Mouse (Mus musculus): ENCODE results near the gene Ripor3. TPM values are rescaled to one million over a fixed set of nuclear protein-coding genes. Genes with fewer than 3 reads are reported as not detected.

Gene Ripor3
- polyA plus RNA-seq, 1 experiment from 2014 or later, result 0.93 TPM

GRCm38 (mm10) chr2:167958843-167959242 lies 51.6 kb downstream of the Ripor3 start:
- Histone ChIP-seq H3K27me3 (ENCODE audit: poor library complexity, severe bottlenecking) (no peaks in the 10 kb centered on the region), H3K27ac (no peak overlapping the region), H3K36me3 (replicated peaks) (peaks cover 23% of the 10 kb centered on the region), H3K4me1 (peaks cover 14% of the 10 kb centered on the region), H3K9me3 (no peaks in the 10 kb centered on the region), H3K4me3 (no peak overlapping the region)
- no peak for DNase-seq (ENCODE audit: extremely low spot score, low spot score)
- 86% methylated on average over 4 of the region's 4 CpGs for WGBS

DNA sequence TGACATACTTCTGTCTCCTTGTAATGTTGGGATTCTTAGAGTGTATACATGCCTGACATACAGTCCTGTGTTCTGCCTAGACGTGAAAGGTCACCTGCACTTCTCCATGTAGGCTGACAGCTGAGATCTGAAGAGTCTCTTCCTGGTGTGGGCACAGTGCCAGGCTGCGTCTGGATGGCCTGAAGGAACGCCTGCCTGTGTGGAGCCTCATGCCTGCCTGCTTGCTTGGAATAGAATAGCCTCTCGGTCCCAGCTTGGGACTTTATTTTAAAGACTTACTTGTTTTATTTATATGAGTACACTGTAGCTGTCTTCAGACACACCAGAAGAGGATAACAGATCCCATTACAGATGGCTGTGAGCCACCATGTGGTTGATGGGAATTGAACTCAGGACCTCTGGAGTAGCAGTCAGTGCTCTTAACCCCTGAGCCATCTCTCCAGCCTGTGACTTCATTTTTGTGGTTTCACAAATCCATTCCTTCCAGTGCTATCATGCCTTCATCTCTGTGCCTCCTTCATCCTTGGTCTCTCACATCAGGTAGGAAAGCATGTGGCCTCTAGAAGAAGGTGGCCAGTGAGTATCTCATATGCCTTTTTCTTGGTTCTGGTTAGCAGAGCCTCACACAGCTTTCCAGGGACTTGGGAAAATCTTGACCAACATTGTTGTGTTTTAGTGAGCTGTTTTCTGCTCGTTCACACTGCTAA lies 52.2 kb downstream of the Ripor3 start:
- Histone ChIP-seq H3K4me3 (no peak overlapping the region), H3K27ac (no peak overlapping the region), H3K27me3 (ENCODE audit: poor library complexity, severe bottlenecking) (no peaks in the 10 kb centered on the region), H3K36me3 (replicated peaks) (peaks cover 17% of the 10 kb centered on the region), H3K4me1 (peaks cover 14% of the 10 kb centered on the region), H3K9me3 (no peaks in the 10 kb centered on the region)
- DNase-seq (ENCODE audit: extremely low spot score, low spot score), result no peak
- 87% methylated on average over 5 of the region's 5 CpGs for WGBS

GRCm38 (mm10) chr2:167957539-167957938 lies 52.9 kb downstream of the Ripor3 start:
- Histone ChIP-seq H3K27ac (no peak overlapping the region), H3K4me1 (peaks cover 14% of the 10 kb centered on the region), H3K4me3 (no peak overlapping the region), H3K27me3 (ENCODE audit: poor library complexity, severe bottlenecking) (no peaks in the 10 kb centered on the region), H3K36me3 (replicated peaks) (peaks cover 18% of the 10 kb centered on the region), H3K9me3 (no peaks in the 10 kb centered on the region)
- WGBS, result 96% methylated on average over 1 of the region's 1 CpGs
- DNase-seq (ENCODE audit: extremely low spot score, low spot score), result no peak

GRCm38 (mm10) chr2:167954928-167955327 lies 55.5 kb downstream of the Ripor3 start:
- Histone ChIP-seq H3K4me3 (no peak overlapping the region), H3K36me3 (replicated peaks) (peaks cover 18% of the 10 kb centered on the region), H3K4me1 (peaks cover 7% of the 10 kb centered on the region), H3K27me3 (ENCODE audit: poor library complexity, severe bottlenecking) (no peaks in the 10 kb centered on the region), H3K9me3 (no peaks in the 10 kb centered on the region), H3K27ac (no peak overlapping the region)
- DNase-seq (ENCODE audit: extremely low spot score, low spot score), result no peak
- WGBS, result 88% methylated on average over 7 of the region's 7 CpGs

DNA sequence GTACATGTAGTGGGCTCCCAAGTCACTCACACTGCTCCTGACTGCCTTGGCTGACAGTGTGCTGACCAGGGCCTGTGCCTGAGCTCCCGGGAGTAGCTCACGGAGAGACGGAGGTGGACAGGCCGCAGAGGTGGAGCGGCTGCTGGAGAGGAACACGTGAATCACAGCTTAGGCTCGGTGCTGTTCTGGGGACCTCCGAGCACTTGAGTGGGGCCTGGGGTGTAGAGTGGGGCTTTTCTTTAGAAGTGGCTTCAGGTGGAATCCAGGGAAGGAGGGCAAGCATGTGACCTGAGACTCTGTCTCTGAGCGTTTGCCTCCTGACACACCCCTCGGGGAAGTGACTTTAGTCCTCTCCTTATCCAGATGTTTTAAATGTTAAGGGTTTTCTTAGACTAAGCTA lies 56.6 kb downstream of the Ripor3 start:
- no peak overlapping the region for H3K4me3 ChIP-seq
- H3K4me1 ChIP-seq, result peaks cover 5% of the 10 kb centered on the region; the same call in 1 of the 2 replicates
- H3K36me3 ChIP-seq (replicated peaks), result peaks cover 14% of the 10 kb centered on the region
- no peak for DNase-seq (ENCODE audit: extremely low spot score, low spot score)
- H3K27me3 ChIP-seq (ENCODE audit: poor library complexity, severe bottlenecking), result no peaks in the 10 kb centered on the region
- H3K27ac ChIP-seq, result no peak overlapping the region
- no peaks in the 10 kb centered on the region for H3K9me3 ChIP-seq
- WGBS, result 90% methylated on average over 10 of the region's 10 CpGs

GRCm38 (mm10) chr2:167951301-167952211 lies 58.9 kb downstream of the Ripor3 start:
- peaks cover 13% of the 10 kb centered on the region for H3K36me3 ChIP-seq (replicated peaks)
- WGBS, result 92% methylated on average over 13 of the region's 13 CpGs
- no peaks in the 10 kb centered on the region for H3K9me3 ChIP-seq
- DNase-seq (ENCODE audit: extremely low spot score, low spot score), result no peak
- no peak overlapping the region for H3K4me3 ChIP-seq
- H3K27me3 ChIP-seq (ENCODE audit: poor library complexity, severe bottlenecking), result no peaks in the 10 kb centered on the region
- peaks cover 15% of the 10 kb centered on the region for H3K4me1 ChIP-seq
- no peak overlapping the region for H3K27ac ChIP-seq

- H3K9me3 ChIP-seq, result no peaks in the 10 kb centered on the region
- WGBS, result 90% methylated on average over 6 of the region's 6 CpGs
- peaks cover 13% of the 10 kb centered on the region for H3K36me3 ChIP-seq (replicated peaks)
- H3K27ac ChIP-seq, result no peak overlapping the region
- peaks cover 17% of the 10 kb centered on the region for H3K4me1 ChIP-seq
- DNase-seq (ENCODE audit: extremely low spot score, low spot score), result no peak
- H3K4me3 ChIP-seq, result no peak overlapping the region
- no peaks in the 10 kb centered on the region for H3K27me3 ChIP-seq (ENCODE audit: poor library complexity, severe bottlenecking)
Observed at GRCm38 (mm10) chr2:167950681-167951080, 59.7 kb downstream of the Ripor3 start.

DNA sequence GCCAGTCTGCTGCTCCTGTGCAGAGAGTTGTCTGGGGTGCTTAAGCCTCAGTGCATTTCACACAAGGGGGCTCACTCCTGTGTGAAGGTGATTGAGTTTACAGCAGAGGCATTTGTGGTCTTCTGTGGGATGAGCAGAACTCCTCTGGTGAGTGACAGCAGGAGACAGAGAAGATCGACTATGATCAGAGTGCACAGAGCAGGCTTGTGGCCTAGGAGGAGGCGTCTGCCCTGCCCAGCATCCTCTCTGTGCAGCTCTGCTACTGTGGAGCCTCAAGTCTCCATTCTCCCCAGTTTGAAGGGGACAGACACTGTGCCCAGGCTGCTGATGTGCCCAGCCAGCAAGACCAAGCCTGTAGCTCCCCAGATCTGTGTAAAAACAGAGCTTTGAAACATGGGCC lies 60.6 kb downstream of the Ripor3 start:
- Histone ChIP-seq H3K27ac (no peak overlapping the region), H3K36me3 (replicated peaks) (peaks cover 11% of the 10 kb centered on the region), H3K4me1 (peaks cover 26% of the 10 kb centered on the region), H3K4me3 (no peak overlapping the region), H3K9me3 (no peaks in the 10 kb centered on the region), H3K27me3 (ENCODE audit: poor library complexity, severe bottlenecking) (no peaks in the 10 kb centered on the region)
- no peak for DNase-seq (ENCODE audit: extremely low spot score, low spot score)
- WGBS, result 72% methylated on average over 2 of the region's 2 CpGs

DNA sequence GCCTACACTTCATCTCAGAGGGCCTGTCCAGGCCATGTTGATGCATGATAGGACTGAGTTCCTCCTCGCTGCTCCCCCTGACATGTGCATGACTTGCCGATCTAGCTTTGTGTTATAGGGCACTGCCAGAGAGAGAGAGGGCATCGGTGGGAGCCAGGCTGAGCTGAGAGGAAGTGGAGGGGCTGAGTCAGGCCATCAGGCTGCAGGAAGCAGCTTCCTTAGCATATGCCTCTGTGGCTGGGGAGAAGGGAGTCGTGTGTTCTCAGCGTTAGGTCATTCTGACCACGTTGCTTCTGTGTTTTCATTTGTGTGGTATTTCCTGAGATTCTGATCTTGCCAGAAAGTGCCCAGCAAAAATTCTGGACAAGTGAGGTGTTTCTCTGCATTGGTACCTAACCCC lies 61.2 kb downstream of the Ripor3 start:
- WGBS, result 77% methylated on average over 6 of the region's 6 CpGs
- Histone ChIP-seq H3K36me3 (replicated peaks) (peaks cover 6% of the 10 kb centered on the region; the same call in 1 of the 2 replicates), H3K27me3 (ENCODE audit: poor library complexity, severe bottlenecking) (no peaks in the 10 kb centered on the region), H3K4me1 (peaks cover 31% of the 10 kb centered on the region), H3K27ac (peak overlapping the region; percentile 44; the same call in 1 of the 2 replicates), H3K4me3 (no peak overlapping the region), H3K9me3 (no peaks in the 10 kb centered on the region)
- DNase-seq (ENCODE audit: extremely low spot score, low spot score), result no peak

- peaks cover 37% of the 10 kb centered on the region for H3K4me1 ChIP-seq
- no peak overlapping the region for H3K4me3 ChIP-seq
- H3K27me3 ChIP-seq (ENCODE audit: poor library complexity, severe bottlenecking), result no peaks in the 10 kb centered on the region
- peaks cover 6% of the 10 kb centered on the region; the same call in 1 of the 2 replicates for H3K36me3 ChIP-seq (replicated peaks)
- H3K9me3 ChIP-seq, result no peaks in the 10 kb centered on the region
- 89% methylated on average over 13 of the region's 13 CpGs for WGBS
- no peak overlapping the region; the same call in 1 of the 2 replicates for H3K27ac ChIP-seq
- DNase-seq (ENCODE audit: extremely low spot score, low spot score), result no peak
Observed at GRCm38 (mm10) chr2:167948557-167948956, 61.9 kb downstream of the Ripor3 start.

DNA sequence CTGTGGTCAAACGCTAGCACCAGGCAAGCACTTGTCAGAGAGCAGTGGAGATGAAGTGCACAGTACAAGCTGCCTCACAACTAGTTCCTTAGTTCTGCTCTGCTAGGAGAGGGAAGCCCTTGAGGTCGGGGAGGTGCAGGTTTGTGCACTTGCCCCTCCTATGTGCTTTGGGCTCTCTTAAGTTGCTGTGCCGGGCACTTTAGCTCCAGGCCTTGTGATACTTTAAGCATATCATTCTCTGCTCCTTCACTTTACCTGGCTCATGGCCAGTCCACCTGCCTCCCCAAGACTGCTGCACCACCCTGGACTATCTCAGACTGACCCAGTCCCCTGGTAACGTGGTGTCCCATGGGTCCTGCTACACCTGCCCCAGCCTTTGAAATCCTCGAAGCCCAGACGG lies 62.4 kb downstream of the Ripor3 start:
- Histone ChIP-seq H3K27me3 (ENCODE audit: poor library complexity, severe bottlenecking) (no peaks in the 10 kb centered on the region), H3K9me3 (no peaks in the 10 kb centered on the region), H3K36me3 (replicated peaks) (peaks cover 5% of the 10 kb centered on the region; the same call in 1 of the 2 replicates), H3K4me1 (peaks cover 42% of the 10 kb centered on the region), H3K27ac (no peak overlapping the region), H3K4me3 (no peak overlapping the region)
- DNase-seq (ENCODE audit: extremely low spot score, low spot score), result no peak
- WGBS, result 84% methylated on average over 6 of the region's 6 CpGs

GRCm38 (mm10) chr2:167947251-167947650 lies 63.2 kb downstream of the Ripor3 start:
- peaks cover 50% of the 10 kb centered on the region for H3K4me1 ChIP-seq
- peaks cover 3% of the 10 kb centered on the region; the same call in 1 of the 2 replicates for H3K36me3 ChIP-seq (replicated peaks)

DNA sequence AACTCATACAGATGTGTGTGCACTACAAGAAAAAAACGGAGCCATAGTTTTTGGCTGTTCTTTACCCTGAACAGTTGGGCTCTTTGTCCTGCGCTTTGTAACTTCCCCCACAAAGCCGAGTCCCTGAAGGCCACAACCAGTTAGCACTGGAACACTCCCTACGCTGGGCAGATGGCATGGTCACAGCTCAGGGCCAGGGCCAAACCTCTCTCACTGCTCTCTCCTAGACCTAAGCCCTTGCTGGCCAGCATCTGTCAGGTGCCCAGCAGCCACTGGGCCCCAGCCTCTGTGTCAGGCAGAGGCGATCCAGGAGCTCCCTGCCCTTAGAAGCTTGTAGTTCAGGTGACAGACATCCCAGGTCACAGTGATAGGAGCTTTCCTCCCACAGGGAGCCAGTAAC lies 65.0 kb downstream of the Ripor3 start:
- 86% methylated on average over 5 of the region's 5 CpGs for WGBS
- H3K4me1 ChIP-seq, result peaks cover 65% of the 10 kb centered on the region

More at GRCm38 (mm10) chr2:167947251-167947650, 63.2 kb downstream of the Ripor3 start:
- 93% methylated on average over 3 of the region's 3 CpGs for WGBS
- no peaks in the 10 kb centered on the region for H3K9me3 ChIP-seq
- H3K4me3 ChIP-seq, result no peak overlapping the region
- H3K27ac ChIP-seq, result no peak overlapping the region
- no peaks in the 10 kb centered on the region for H3K27me3 ChIP-seq (ENCODE audit: poor library complexity, severe bottlenecking)
- DNase-seq (ENCODE audit: extremely low spot score, low spot score), result no peak

More for the DNA sequence above, 65.0 kb downstream of the Ripor3 start:
- no peak for DNase-seq (ENCODE audit: extremely low spot score, low spot score)
- Histone ChIP-seq H3K9me3 (no peaks in the 10 kb centered on the region), H3K4me3 (no peak overlapping the region), H3K27ac (no peak overlapping the region), H3K36me3 (replicated peaks) (no peaks in the 10 kb centered on the region), H3K27me3 (ENCODE audit: poor library complexity, severe bottlenecking) (no peaks in the 10 kb centered on the region)

All from forebrain, embryonic 10.5 days (tissue).